Mouse (Mus musculus) midbrain, postnatal 0 days (tissue): Measurements from ENCODE around the gene Armc12. TPM values are rescaled to one million over a fixed set of nuclear protein-coding genes. Genes with fewer than 3 reads are reported as not detected.

Experiments used
- ATAC-seq: fragments of 200-750 bp; cut with Nextera tagmentation; 2 replicates; pipeline ENCODE4 v1.8.0; 2017; ENCODE audit warnings: moderate number of reproducible peaks, mild to moderate bottlenecking, moderate TSS enrichment, moderate library complexity; ENCODE audit not compliant: low FRiP score
- DNase-seq: peaks from one replicate; pipeline ENCODE4 v3.0.0-alpha.2; 2015; ENCODE audit warnings: low spot score
- H3K27ac ChIP-seq: fragments of 300-500 bp; sonication (generic); 2 replicates; pipeline ENCODE4 v1.5.1; 2014; ENCODE audit warnings: low read depth, mild to moderate bottlenecking, low read length, mixed read lengths
- H3K27me3 ChIP-seq: fragments of 300-500 bp; sonication (generic); 2 replicates; pipeline ENCODE4 v1.6.1; 2014; ENCODE audit warnings: low read length, control low read depth, mixed read lengths; ENCODE audit not compliant: insufficient read depth
- H3K36me3 ChIP-seq: fragments of 300-500 bp; sonication (generic); 2 replicates; pipeline ENCODE4 v1.6.1; 2014; ENCODE audit warnings: low read length, control low read depth, mixed read lengths; ENCODE audit not compliant: insufficient read depth
- H3K4me1 ChIP-seq: fragments of 300-500 bp; sonication (generic); 2 replicates; pipeline ENCODE4 v1.6.1; 2014; ENCODE audit warnings: mild to moderate bottlenecking, control low read depth, antibody characterized with exemption, low read length, mixed read lengths; ENCODE audit not compliant: insufficient read depth
- H3K4me2 ChIP-seq: fragments of 300-500 bp; sonication (generic); 2 replicates; pipeline ENCODE4 v1.6.1; 2014; ENCODE audit warnings: low read depth, mild to moderate bottlenecking, low read length, mixed read lengths; ENCODE audit not compliant: poor library complexity, severe bottlenecking
- H3K4me3 ChIP-seq: fragments of 300-500 bp; sonication (generic); 2 replicates; pipeline ENCODE4 v1.5.1; 2014; ENCODE audit warnings: low read depth, mild to moderate bottlenecking, low read length, moderate library complexity
- H3K9ac ChIP-seq: fragments of 300-500 bp; sonication (generic); replicated peaks from 2 replicates; pipeline ENCODE4 v1.6.1; 2014; ENCODE audit warnings: mild to moderate bottlenecking, low read length, moderate library complexity, mixed read lengths; ENCODE audit not compliant: poor library complexity, severe bottlenecking
- H3K9me3 ChIP-seq: fragments of 300-500 bp; sonication (generic); 2 replicates; pipeline ENCODE4 v1.6.1; 2016; ENCODE audit warnings: low read length, control low read depth
- CTCF ChIP-seq: IDR thresholded peaks from 2 replicates; pipeline ENCODE4 v1.5.1; 2016; ENCODE audit warnings: antibody characterized with exemption, mild to moderate bottlenecking
- WGBS: fragments of 180-500 bp; shearing (Covaris S2); extraction: QIAGEN DNeasy Blood & Tissue Kit; methylation state at CpG from one replicate; pipeline ENCODE4 v1.1.7; 2014; 5-methylcytosine and 5-hydroxymethylcytosine counted together
- microRNA-seq: library from miRNA; unstranded; fragments of <30 nt; microRNA quantifications from one replicate; pipeline ENCODE4, GENCODE M21; 2016; ENCODE audit warnings: borderline number of aligned reads
- polyA plus RNA-seq: library from polyadenylated mRNA; unstranded; fragments of >200 nt; fragmentation: Nextera tagmentation; extraction: Ambion mirVana; gene quantifications from 2 replicates; pipeline ENCODE4 v1.2.1, GENCODE M21; 2015
- total RNA-seq: library from RNA; depleted of rRNA; stranded (reverse); fragments of >200 nt; gene quantifications from 2 replicates; pipeline ENCODE4 v1.2.3, GENCODE M21; 2014; rRNA removed

Gene Armc12
- total and polyA plus RNA-seq, 2 experiments from 2014 or later: not detected

GRCm38 (mm10) chr17:28572941-28573340 lies 42.3 kb downstream of the Armc12 start:
- H3K27ac ChIP-seq: no peak overlapping the region
- 83% methylated on average over 6 of the region's 6 CpGs for WGBS
- H3K36me3 ChIP-seq: no peaks in the 10 kb centered on the region
- TF ChIP-seq CTCF: no peak
- H3K9me3 ChIP-seq: no peaks in the 10 kb centered on the region
- H3K4me2 ChIP-seq: no peak overlapping the region
- H3K9ac ChIP-seq: no peak overlapping the region
- H3K4me1 ChIP-seq: peaks cover 11% of the 10 kb centered on the region; the same call in 1 of the 2 replicates
- DNase-seq (no peak), ATAC-seq (no peak)
- H3K4me3 ChIP-seq: no peak overlapping the region
- H3K27me3 ChIP-seq: no peaks in the 10 kb centered on the region

GRCm38 (mm10) chr17:28575244-28576125 lies 44.9 kb downstream of the Armc12 start, which contains the start of gene Lhfpl5:
Gene Lhfpl5 (plus strand): TSS chr17:28575641.
- ATAC-seq: peak; percentile 75
- peak within 1 kb of the TSS; percentile 50 for H3K9ac ChIP-seq
- H3K36me3 ChIP-seq: no peaks in the 10 kb centered on the region
- WGBS: 15% methylated on average over 49 of the region's 50 CpGs
- no peak within 1 kb of the TSS for H3K27ac ChIP-seq
- no peaks in the 10 kb centered on the region for H3K27me3 ChIP-seq
- peak within 1 kb of the TSS; percentile 54 for H3K4me2 ChIP-seq
- DNase-seq: peak; percentile 63
- no peaks in the 10 kb centered on the region for H3K9me3 ChIP-seq
- TF ChIP-seq CTCF: peak; percentile 29
- H3K4me3 ChIP-seq: peak within 1 kb of the TSS; percentile 44
- H3K4me1 ChIP-seq: peaks cover 11% of the 10 kb centered on the region; the same call in 1 of the 2 replicates

DNA sequence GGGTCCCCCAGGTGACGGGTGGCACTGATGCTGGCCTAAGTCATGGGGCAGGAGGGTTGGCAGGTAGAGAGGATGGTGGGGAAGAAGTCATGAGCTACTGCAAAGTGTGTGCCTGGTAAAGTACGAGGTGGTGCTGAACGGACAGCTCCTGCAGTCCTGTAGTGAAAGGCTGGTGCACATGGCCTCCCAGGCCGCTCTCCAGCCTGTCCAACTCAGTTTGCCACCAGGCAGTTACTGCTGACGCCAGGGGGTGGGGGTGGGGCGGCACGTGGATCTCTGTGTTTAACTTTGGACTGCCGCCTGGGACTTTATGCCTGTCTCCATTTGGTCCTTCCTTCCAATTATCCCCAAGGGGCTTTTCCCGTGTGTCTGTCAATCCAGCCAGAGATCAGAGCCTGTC lies 49.8 kb downstream of the Armc12 start:
- DNase-seq: peak; percentile 55
- no peak overlapping the region for H3K9ac ChIP-seq
- H3K27ac ChIP-seq: no peak overlapping the region
- no peaks in the 10 kb centered on the region for H3K27me3 ChIP-seq
- H3K9me3 ChIP-seq: no peaks in the 10 kb centered on the region
- no peak for ATAC-seq
- no peaks in the 10 kb centered on the region for H3K36me3 ChIP-seq
- H3K4me2 ChIP-seq: no peak overlapping the region
- TF ChIP-seq CTCF: no peak
- H3K4me3 ChIP-seq: no peak overlapping the region
- 8% methylated on average over 9 of the region's 9 CpGs for WGBS
- H3K4me1 ChIP-seq: peaks cover 11% of the 10 kb centered on the region; the same call in 1 of the 2 replicates

DNA sequence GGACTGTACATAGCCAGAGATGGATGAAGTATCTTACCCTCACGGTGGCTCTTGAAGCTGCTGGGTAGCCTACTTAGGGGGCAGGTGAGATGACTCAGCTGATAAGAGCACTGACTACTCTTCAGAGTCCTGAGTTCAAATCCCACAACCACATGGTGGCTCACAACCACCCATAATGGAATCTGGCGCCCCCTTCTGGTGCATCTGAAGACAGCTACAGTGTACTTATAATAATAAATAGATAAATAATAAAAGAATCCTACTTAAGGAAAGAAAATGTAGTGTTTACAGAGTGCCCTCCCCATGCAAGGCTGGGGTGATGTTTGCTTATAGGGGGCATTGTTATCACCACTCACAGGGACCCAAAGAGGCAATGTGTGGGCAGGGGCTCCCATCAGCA lies 50.5 kb downstream of the Armc12 start:
- no peaks in the 10 kb centered on the region for H3K36me3 ChIP-seq
- H3K27ac ChIP-seq: no peak overlapping the region
- H3K9me3 ChIP-seq: no peaks in the 10 kb centered on the region
- H3K27me3 ChIP-seq: no peaks in the 10 kb centered on the region
- no peak for DNase-seq
- H3K4me3 ChIP-seq: no peak overlapping the region
- ATAC-seq: no peak
- peaks cover 6% of the 10 kb centered on the region; the same call in 1 of the 2 replicates for H3K4me1 ChIP-seq
- H3K4me2 ChIP-seq: no peak overlapping the region
- no peak overlapping the region for H3K9ac ChIP-seq
- peak; percentile 33; the same call in 1 of the 2 replicates for TF ChIP-seq CTCF
- WGBS: 74% methylated on average over 2 of the region's 2 CpGs

- no peak overlapping the region for H3K9ac ChIP-seq
- ATAC-seq (no peak), DNase-seq (no peak)
- no peak overlapping the region for H3K4me2 ChIP-seq
- TF ChIP-seq CTCF: no peak
- WGBS: 90% methylated on average over 3 of the region's 3 CpGs
- H3K27me3 ChIP-seq: no peaks in the 10 kb centered on the region
- H3K4me1 ChIP-seq: no peaks in the 10 kb centered on the region
- no peak overlapping the region for H3K4me3 ChIP-seq
- H3K36me3 ChIP-seq: peaks cover 33% of the 10 kb centered on the region
- no peaks in the 10 kb centered on the region for H3K9me3 ChIP-seq
- no peak overlapping the region for H3K27ac ChIP-seq
Measured at GRCm38 (mm10) chr17:28586509-28586908, 55.9 kb downstream of the Armc12 start.

GRCm38 (mm10) chr17:28588591-28588990 lies 58.0 kb downstream of the Armc12 start:
- peaks cover 47% of the 10 kb centered on the region for H3K36me3 ChIP-seq

More at GRCm38 (mm10) chr17:28588591-28588990, 58.0 kb downstream of the Armc12 start:
- DNase-seq (no peak), ATAC-seq (no peak)
- H3K9ac ChIP-seq: no peak overlapping the region
- WGBS: 87% methylated on average over 2 of the region's 2 CpGs
- no peak for TF ChIP-seq CTCF
- H3K9me3 ChIP-seq: no peaks in the 10 kb centered on the region
- no peaks in the 10 kb centered on the region for H3K27me3 ChIP-seq
- H3K4me3 ChIP-seq: no peak overlapping the region
- no peak overlapping the region for H3K27ac ChIP-seq
- H3K4me1 ChIP-seq: no peaks in the 10 kb centered on the region
- no peak overlapping the region for H3K4me2 ChIP-seq

Small RNA genes lying within 50 kb of the gene (microRNA-seq; reads per million reads assigned to microRNA genes)
- gene Gm25195 (not detected), gene Mir6969 (not detected)

Other genes with a start within 250 kb of the Armc12 start
- 33.4 and 33.6 TPM in 2 replicates for gene Fance, start 217.3 kb upstream of the Armc12 start, total RNA-seq
- 26.1 and 28.6 TPM in 2 replicates for gene Fance, start 217.3 kb upstream of the Armc12 start, polyA plus RNA-seq
- 810 and 1,016 TPM in 2 replicates for gene Rpl10a, start 202.3 kb upstream of the Armc12 start, total RNA-seq
- gene Rpl10a, start 202.3 kb upstream of the Armc12 start, polyA plus RNA-seq: 347 and 365 TPM in 2 replicates
- 4.8 and 5.4 TPM in 2 replicates for gene Tead3, start 180.0 kb upstream of the Armc12 start, total RNA-seq
- 1.2 and 1.3 TPM in 2 replicates for gene Tead3, start 180.0 kb upstream of the Armc12 start, polyA plus RNA-seq
- gene Tulp1, start 165.6 kb upstream of the Armc12 start, total RNA-seq: 0.80 and 1.0 TPM in 2 replicates
- 1.1 TPM in 2 replicates for gene Tulp1, start 165.6 kb upstream of the Armc12 start, polyA plus RNA-seq
- gene Fkbp5, start 13.3 kb upstream of the Armc12 start, total RNA-seq: 29.9 and 31.9 TPM in 2 replicates
- gene Fkbp5, start 13.3 kb upstream of the Armc12 start, polyA plus RNA-seq: 19.9 and 22.5 TPM in 2 replicates
- gene Clpsl2, start 18.6 kb downstream of the Armc12 start, total RNA-seq: not detected in 2 replicates
- not detected in 2 replicates for gene Clpsl2, start 18.6 kb downstream of the Armc12 start, polyA plus RNA-seq
- not detected in 2 replicates for gene Clps, start 30.0 kb downstream of the Armc12 start, total RNA-seq
- not detected in 2 replicates for gene Clps, start 30.0 kb downstream of the Armc12 start, polyA plus RNA-seq
- 22.8 and 28.6 TPM in 2 replicates for gene Lhfpl5, start 44.8 kb downstream of the Armc12 start, total RNA-seq
- 21.0 and 25.5 TPM in 2 replicates for gene Lhfpl5, start 44.8 kb downstream of the Armc12 start, polyA plus RNA-seq
- gene Srpk1, start 91.9 kb downstream of the Armc12 start, total RNA-seq: 58.1 and 67.5 TPM in 2 replicates
- gene Srpk1, start 91.9 kb downstream of the Armc12 start, polyA plus RNA-seq: 73.3 and 80.7 TPM in 2 replicates
- gene Slc26a8, start 159.4 kb downstream of the Armc12 start, total RNA-seq: 1.1 and 4.4 TPM in 2 replicates
- gene Slc26a8, start 159.4 kb downstream of the Armc12 start, polyA plus RNA-seq: 1.7 and 1.8 TPM in 2 replicates
- 40.5 and 43.4 TPM in 2 replicates for gene Mapk14, start 160.5 kb downstream of the Armc12 start, total RNA-seq
- gene Mapk14, start 160.5 kb downstream of the Armc12 start, polyA plus RNA-seq: 16.3 and 19.0 TPM in 2 replicates
- gene AC170998.1, start 195.3 kb downstream of the Armc12 start, total RNA-seq: 2.7 and 4.2 TPM in 2 replicates
- 1.8 and 3.2 TPM in 2 replicates for gene AC170998.1, start 195.3 kb downstream of the Armc12 start, polyA plus RNA-seq
- 0.66 and 1.5 TPM in 2 replicates for gene Mapk13, start 238.5 kb downstream of the Armc12 start, total RNA-seq
- 1.0 and 1.1 TPM in 2 replicates for gene Mapk13, start 238.5 kb downstream of the Armc12 start, polyA plus RNA-seq